Mouse (Mus musculus) CD4-positive helper T cell, adult 2 months (primary cell): ENCODE data around the gene Lrat.

Experiments used
- DNase-seq: peaks from one replicate; pipeline ENCODE4 v3.0.0-alpha.2; 2012; ENCODE audit warnings: low read depth, missing footprints, low spot score

The Lrat gene

GRCm38 (mm10) chr3:82903613-82904205 lies at the start of gene Lrat:
Gene Lrat, minus strand, starts transcription at chr3:82903973.
- DNase-seq = no peak

DNA sequence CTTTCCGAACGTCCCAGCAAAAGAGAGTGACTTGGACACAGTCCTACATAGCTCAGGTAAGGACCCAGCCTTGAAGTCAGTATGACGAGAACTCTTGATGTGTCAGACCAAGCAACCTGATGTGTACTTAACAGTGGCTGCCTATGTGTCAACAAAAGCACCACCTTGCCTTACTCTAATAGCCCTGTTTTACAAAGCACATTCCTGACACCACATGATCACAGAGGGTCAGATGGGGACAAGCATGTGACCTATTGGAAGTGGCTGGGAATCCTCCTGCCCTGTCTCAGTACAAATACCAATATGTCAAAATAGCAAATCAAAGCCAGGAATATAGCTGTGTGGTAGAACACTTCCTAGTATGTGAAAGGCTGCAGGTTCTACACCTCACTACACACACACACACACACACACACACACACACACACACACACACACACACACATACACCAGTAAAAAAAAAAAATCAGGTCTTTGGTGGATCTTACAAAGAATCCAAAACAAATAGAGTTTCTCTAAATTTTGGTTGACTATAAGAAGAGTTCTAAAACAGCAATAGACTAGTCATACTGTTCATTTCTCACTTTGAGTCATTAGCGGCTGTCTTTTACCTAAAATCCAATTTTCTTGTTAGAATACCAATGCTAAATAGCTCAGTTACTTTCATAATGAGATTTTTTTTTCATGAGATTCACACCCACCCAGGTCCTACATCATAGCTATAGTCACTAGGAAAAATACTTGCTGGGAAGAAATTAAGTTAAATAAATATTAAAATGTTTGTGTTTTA lies 48.6 kb upstream of the Lrat start:
- no peak for DNase-seq

- DNase-seq = no peak
These were observed 46.9 kb upstream of the Lrat start for GRCm38 (mm10) chr3:82950639-82951038.

DNA sequence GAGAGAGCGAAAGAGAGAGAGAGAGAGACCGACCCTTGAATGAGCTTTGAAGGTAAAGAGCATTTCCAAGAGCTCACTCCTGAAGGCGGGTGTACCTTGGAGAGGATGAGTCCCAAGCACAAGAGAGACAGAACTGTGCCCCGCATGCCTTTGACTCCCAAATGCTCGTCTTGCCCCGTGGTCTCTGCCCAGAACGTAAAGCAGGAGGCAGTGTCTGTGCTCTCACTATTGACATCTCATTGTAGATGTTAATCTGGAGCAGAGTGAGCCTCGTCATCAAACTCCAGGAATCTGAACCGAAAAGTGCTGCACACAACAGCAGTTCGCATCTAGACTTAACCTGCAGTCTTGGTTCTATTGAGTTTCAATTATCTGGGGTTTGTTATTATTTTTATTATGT lies 46.4 kb upstream of the Lrat start:
- no peak for DNase-seq

DNA sequence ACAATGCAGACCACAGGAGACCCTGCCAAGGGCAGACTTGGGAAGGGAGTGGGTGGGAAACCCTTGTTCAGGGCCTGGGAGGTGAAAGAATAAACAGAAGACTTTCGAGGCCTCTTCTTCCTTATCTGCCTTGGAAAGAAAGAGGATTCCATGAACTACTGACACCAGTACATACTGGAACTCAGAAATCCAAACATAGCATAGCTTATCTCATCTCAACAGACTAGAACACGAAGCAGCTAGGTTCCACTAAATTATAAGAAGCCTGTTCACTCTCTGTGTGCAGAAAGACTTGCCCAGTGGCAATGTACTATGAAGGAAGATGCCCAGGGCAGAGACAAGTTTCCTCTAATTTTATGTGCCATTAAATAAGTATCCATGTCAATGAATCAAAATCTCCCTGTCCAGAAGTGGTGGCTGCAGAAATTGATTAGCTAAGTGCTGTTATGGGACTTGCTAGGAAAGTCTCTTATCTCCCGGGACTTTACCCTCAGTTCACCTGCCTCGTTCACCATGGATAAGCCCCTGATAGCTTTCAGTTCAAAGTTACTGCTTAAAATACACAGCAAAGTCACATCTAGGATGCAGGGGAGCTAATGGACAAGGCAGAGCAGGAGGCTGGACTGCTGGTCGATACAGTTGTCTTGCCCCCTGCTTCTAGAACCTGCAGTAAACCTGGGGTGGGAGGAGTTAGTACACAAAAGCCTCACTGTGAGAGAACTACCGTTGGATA lies 42.8 kb upstream of the Lrat start:
- no peak for DNase-seq

DNA sequence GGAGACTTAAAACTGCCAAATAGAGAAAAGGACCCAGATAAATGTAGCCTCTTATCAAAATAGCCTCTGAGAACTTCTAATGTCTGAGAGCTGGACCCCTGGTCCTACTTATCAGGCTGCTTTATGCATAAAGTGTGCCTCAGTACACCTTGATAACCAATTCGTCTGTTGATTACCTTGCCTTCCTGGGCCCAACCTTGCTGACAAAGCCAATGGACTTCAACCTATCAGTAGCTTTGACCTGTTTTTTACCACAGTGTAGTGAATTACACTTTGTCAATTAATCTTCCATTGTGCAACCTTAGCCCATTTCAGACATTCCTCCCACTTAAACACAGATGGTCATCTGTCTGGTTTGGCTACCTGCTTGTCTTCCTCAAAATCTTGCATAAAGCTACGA lies 24.1 kb upstream of the Lrat start:
- DNase-seq = no peak

GRCm38 (mm10) chr3:82915632-82916031 lies 11.9 kb upstream of the Lrat start:
- no peak for DNase-seq

GRCm38 (mm10) chr3:82908671-82909070 lies 4.9 kb upstream of the Lrat start:
- DNase-seq = no peak

GRCm38 (mm10) chr3:82904211-82904908 lies 587 bp upstream of the Lrat start:
- DNase-seq = no peak

GRCm38 (mm10) chr3:82902757-82903612 lies 788 bp downstream of the Lrat start:
- no peak for DNase-seq

GRCm38 (mm10) chr3:82888842-82889241 lies 14.9 kb downstream of the Lrat start:
- DNase-seq = no peak

DNA sequence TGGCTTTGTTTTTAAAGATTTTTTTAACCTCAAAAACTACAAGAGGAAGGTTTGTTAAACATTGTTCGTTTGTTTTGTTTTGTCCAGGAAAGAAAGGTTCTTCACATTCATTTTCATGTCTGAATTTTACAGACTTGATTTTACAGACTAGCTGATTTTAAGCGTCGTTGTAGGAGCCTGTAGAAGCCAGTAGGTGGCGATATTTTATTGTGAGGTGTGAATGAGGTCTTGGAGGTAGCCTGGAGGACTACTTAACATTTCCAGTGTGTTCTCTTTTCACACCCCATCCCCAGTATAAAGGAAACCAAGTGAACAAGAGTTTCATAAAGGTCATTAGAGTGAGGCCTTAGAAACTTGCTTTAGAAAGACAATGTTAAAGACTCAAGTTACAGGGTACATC lies 26.5 kb downstream of the Lrat start:
- DNase-seq = no peak

DNA sequence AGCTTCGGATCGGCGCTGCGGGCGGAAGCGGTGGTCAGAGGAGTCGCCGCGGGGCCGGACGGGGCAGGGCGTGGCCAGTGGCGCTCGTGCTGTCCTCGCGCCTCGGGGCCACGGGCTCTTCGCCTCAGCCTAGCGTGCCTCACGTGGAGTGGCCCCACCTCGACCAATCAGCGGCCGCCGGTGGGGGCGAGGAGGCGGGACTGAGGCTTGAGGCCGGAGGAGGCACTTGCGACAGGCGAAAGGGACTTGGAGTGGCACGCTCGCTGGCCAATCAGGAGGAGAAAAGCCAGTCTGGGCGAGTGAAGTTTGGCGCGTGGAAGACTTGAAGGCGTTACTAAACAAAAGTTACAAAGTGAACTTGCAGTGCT lies 27.4 kb downstream of the Lrat start, which contains the start of gene Rbm46:
Gene Rbm46, minus strand, starts transcription at position 112 of the 368 bp plus-strand sequence.
- DNase-seq = peak; percentile 2

DNA sequence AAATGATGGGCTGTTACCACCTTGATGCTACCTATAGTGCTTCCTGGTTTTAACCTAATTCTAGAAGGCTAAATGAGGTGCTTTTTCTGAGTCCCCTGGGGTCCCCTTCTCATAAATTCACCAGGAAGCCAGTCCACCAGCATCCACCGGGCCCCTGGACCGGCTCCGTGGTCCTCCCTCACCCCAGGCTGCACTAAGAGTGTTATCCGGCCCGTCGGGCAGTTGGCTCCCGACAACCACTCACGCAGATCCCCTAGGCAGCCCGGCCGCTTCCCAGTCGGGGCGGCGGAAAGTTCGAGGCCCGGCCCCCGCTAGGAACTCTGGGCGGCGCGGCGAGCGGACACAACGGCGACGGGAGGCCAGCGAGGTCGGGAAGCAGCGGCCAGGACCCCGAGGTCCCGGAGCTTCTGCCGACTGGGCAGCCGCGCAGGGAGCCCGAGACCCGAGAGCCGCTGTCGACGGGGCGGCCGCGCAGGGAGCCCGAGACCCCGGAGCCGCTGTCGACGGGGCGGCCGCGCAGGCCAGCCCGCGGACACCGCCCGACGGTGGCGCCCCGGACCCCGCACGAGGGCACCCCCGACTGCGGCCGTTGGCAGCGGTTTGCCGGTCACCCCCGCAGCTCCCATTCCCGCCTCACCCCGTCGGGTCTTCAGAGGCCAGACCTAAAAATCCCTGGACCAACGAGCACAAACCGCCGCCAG lies 28.0 kb downstream of the Lrat start:
- no peak for DNase-seq

- peak; percentile 3 for DNase-seq
These were observed 46.2 kb downstream of the Lrat start for GRCm38 (mm10) chr3:82857414-82858077.
